Mouse (Mus musculus) mammary gland, adult 2 months (tissue): ENCODE results near the gene Dph1. TPM values are rescaled to one million over a fixed set of nuclear protein-coding genes. Genes with fewer than 3 reads are reported as not detected.

ENCODE experiments used
- polyA plus RNA-seq: library from polyadenylated mRNA; depleted of rRNA; stranded (reverse); fragments of >200 nt; gene quantifications from 2 replicates; pipeline ENCODE4 v1.2.3, GENCODE M21; 2012; ENCODE audit warnings: low replicate concordance; rRNA removed

Gene Dph1
- polyA plus RNA-seq, result 39.7 and 50.6 TPM in 2 replicates

DNA sequence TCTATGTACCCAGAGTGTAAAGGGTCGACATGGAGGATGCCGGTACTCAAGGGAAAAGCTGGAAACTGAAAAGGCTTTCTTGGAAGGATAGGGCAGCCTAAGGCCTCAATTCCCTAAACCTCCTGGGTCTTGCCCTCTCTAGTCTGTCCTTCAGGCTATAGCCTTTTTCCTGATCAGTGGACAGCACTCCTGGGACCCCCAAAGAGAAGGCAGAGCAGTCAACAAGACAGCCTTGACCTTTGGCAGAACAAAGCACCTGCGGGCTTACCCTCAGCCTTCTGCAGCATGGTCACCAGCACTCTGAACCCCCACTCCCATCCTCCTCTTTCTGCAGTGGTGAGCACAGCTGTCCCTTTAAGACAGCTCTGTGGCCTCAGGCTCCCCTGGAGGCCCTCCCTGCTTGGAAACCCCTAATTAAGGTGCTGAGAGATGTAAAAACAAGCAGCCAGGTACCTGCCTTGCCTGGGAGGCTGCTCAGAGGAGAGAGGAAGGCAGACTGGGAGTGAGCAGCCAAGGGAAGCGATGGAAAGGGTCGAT is at the start of gene Dph1:
Gene Dph1, minus strand, starts transcription at position 337 of the 537 bp plus-strand sequence.

DNA sequence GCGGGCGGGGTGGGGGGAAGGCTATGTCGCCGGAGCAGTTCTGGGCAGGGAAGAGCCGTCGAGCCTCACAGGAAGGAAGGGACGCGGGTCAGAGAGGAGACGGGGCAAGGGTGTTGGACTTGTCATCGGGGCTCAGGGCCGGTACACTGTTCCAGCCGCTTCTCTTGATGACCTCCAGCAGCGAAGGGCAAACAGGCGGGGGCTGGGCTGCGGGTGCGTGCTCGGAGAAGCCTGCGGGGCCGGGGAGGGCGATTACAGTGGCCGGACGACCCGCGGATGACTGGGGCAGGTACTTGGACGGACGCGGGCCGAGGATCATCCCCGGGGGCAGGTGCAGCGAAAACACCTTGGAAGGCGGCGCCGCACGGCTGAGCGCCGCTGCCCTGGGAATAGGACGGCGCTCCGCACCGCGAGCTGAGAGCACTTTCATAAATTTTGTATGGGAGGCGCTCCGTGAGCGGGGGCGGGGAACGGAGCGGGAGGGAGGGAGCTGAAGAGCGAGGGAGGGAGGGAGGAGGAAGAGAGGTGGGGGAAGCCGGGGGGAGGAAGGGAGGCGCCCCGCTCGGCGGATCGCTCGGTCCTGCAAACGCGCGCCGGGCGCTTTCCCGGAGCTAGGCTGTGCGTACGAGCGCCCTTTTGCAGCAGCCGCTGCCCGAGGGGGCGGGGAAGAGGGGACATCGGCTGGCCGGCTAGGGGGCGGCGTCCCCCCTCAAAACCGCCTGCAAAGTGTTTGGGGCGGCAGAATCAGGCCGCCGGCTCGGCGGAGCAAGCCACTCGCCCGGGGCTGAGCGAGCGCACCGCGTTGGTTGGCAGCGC is 2.4 kb upstream of the Dph1 start, which contains the start of gene Rtn4rl1:
Gene Rtn4rl1, plus strand, starts transcription at position 528 of the 816 bp plus-strand sequence.

DNA sequence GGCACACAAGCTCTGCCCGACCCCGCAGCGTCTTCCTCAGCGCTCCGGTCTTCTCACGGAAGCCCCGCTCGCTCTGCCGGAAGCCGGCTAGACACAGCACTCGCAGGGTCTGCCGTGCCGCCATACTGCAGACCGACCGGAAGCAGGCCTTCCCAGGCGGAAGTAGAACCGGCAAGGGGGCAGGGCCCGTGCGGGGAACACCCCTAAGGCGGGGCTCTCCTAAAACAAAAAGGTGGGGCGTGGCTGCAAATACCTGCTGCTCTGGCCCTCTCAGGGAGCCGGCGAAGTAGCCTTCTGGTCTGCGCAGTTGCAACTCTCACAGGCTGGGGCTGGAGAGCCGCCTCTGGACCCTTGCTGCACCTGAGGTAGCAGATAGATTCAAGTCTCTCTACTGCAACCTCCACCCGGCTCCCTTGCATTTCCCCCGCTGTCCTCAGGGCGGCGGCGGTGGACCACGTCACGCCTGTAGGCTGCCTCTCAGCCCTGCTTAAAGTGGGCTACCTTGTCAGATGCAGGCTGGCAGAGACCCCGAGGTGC is 12.3 kb downstream of the Dph1 start, which contains the start of gene Ovca2:
Gene Ovca2, minus strand, starts transcription at position 164 of the 537 bp plus-strand sequence.

DNA sequence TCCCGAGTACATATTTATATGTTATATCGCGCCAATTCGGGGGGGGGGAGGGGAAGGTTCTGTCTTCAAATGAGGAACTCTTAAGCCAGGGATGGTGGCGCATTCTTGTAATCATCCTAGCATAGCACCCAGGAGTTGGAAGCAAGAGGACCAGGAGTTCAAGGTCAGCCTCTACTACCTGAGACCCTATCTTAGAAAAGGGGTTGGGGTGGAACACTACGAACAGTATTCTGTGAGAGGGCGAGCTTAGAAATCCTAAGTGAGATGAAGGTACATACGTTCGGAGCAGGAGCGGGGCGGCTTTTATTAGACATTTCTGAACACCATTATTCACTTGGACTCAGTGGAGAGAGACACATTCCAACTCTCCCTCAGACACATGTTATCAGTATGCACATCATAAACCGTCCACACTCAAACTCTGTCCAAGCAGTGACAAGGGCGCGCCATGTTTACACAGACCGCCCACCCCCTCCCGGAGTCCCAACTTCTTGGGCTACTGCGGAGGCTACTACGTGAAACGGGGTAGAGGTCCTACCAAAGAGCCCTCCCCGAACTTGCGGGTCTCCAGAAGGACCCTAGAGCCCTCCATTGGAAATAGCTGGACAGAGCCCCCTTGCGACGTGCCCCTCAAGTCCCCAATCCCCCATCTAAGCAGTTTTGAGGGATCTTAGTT is 21.5 kb downstream of the Dph1 start, which contains the start of gene Hic1:
Gene Hic1, minus strand, starts transcription at position 115 of the 676 bp plus-strand sequence.

Other genes with a start within 250 kb of the Dph1 start
- gene Hic1, start 21.7 kb downstream of the Dph1 start, polyA plus RNA-seq, result 24.5 and 47.7 TPM in 2 replicates
- 14.5 and 35.7 TPM in 2 replicates for gene Ovca2, start 12.4 kb downstream of the Dph1 start, polyA plus RNA-seq
- gene Rtn4rl1, start 2.5 kb upstream of the Dph1 start, polyA plus RNA-seq, result 12.4 and 17.9 TPM in 2 replicates
- 15.8 and 22.2 TPM in 2 replicates for gene Rpa1, start 157.1 kb upstream of the Dph1 start, polyA plus RNA-seq
- gene Smyd4, start 157.2 kb upstream of the Dph1 start, polyA plus RNA-seq, result 5.0 and 5.2 TPM in 2 replicates
- 737 and 913 TPM in 2 replicates for gene Serpinf1, start 231.5 kb upstream of the Dph1 start, polyA plus RNA-seq
- gene Serpinf2, start 248.3 kb upstream of the Dph1 start, polyA plus RNA-seq, result 0.50 and 4.5 TPM in 2 replicates